Mouse (Mus musculus): Measurements from ENCODE around the gene Afm. TPM values are rescaled to one million over a fixed set of nuclear protein-coding genes. Genes with fewer than 3 reads are reported as not detected.

Afm gene
- total RNA-seq (2023) = not detected in 2 replicates

GRCm38 (mm10) chr5:90518356-90519100, at the start of gene Afm:
Gene Afm, plus strand, starts transcription at chr5:90518932.

GRCm38 (mm10) chr5:90490518-90490917, 28.2 kb upstream of the Afm start, which contains the start of gene Afp:
Gene Afp, plus strand, starts transcription at chr5:90490737.

GRCm38 (mm10) chr5:90560743-90561142, 42.0 kb downstream of the Afm start, which contains the start of gene 5830473C10Rik:
Gene 5830473C10Rik, plus strand, starts transcription at chr5:90561107.

Other genes starting within 250 kb of the Afm start
- gene Ankrd17, start 152.4 kb upstream of the Afm start, total RNA-seq (2023) = 66.9 and 121 TPM in 2 replicates
- gene Gm9958, start 151.7 kb upstream of the Afm start, total RNA-seq (2023) = 0.73 and 1.2 TPM in 2 replicates
- gene Alb, start 58.0 kb upstream of the Afm start, total RNA-seq (2023) = not detected in 2 replicates
- not detected in 2 replicates for gene Afp, start 28.2 kb upstream of the Afm start, total RNA-seq (2023)
- not detected in 2 replicates for gene 5830473C10Rik, start 42.2 kb downstream of the Afm start, total RNA-seq (2023)
- gene Rassf6, start 121.7 kb downstream of the Afm start, total RNA-seq (2023) = 0.41 TPM in 1 of 2 replicates, not detected in the other
- gene Cxcl5, start 240.4 kb downstream of the Afm start, total RNA-seq (2023) = not detected in 2 replicates
- gene Ppbp, start 249.6 kb downstream of the Afm start, total RNA-seq (2023) = 4.1 and 9.9 TPM in 2 replicates

All from neutrophil, adult 65 days (primary cell).